Mouse (Mus musculus) urinary bladder, adult 18-20 months (tissue): ENCODE results near the gene Olfr935.

Experiments
- DNase-seq, 2 experiments: peaks; one replicate each; pipeline ENCODE4 v3.0.0; 2022; ENCODE audit warnings: low spot score in 2 of 2, mixed read lengths in 2 of 2

The Olfr935 gene

DNA sequence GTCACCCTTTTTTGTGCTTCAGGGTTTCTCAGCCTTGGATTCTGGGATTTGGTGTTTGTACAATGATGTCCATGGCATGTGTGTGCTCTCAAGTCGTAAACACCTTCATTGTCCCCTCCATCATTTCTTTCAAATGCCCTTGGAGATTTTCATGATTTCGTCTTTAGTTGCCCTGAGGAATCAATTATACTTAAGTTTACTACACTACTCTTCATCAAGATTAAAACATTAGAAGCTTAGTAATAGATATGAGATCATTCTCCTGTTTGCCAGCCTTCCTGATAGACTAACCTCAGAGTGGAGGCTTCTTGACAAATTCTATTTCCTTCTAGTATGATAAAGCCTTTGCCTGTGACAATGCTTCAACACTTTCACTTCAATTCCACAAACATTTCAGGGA, at the start of gene Olfr935:
Gene Olfr935 (minus strand): TSS at position 101 of the 400 bp plus-strand sequence.
- DNase-seq = no peak

DNA sequence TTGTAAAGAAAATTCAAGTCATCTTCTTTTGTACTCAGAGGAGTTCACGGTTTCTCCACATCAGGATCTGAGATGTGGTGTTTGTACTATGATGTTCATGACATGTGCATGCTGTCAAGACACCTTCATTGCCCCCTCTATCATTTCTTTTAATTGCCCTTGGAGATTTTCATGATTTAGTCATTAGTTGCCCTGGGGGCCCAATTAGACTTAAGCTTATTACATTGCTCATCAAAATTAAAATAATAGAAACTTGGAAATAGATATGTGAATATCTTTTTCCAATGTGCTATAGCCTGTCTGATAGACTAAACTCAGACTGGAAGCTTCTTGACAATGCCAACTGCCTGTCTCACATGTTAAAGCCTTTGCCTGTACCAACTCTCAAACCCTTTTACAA, 23.8 kb upstream of the Olfr935 start, which contains the start of gene Olfr146:
Gene Olfr146 (minus strand): TSS at position 101 of the 400 bp plus-strand sequence.
- no peak for DNase-seq

- DNase-seq = no peak
Observed at GRCm38 (mm10) chr9:38988215-38988614, 11.3 kb downstream of the Olfr935 start, which contains the start of gene Olfr934. Olfr934 (minus strand) TSS chr9:38988315.

DNA sequence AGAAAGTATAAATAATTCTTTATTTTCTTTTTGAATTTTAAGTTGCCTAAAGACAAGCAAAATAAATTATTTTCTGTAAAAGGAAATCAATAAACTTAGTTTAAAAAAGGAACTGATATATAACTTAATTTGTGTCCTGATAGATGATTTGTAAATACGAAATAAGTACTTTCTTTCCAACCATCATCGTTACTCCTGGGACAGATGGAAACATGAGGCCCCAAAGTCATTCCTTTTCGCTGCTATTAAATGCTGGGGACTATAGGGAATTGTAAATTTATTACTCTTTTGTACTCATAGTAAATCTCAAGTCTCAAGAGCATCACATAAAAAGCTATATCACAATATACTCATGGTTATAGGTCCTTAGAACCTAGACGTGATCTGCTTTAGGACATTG, 27.5 kb downstream of the Olfr935 start, which contains the start of gene Olfr933:
Gene Olfr933 (plus strand): TSS at position 301 of the 400 bp plus-strand sequence.
- DNase-seq = no peak

- no peak for DNase-seq
Observed at GRCm38 (mm10) chr9:38954124-38954416, 45.4 kb downstream of the Olfr935 start.

DNA sequence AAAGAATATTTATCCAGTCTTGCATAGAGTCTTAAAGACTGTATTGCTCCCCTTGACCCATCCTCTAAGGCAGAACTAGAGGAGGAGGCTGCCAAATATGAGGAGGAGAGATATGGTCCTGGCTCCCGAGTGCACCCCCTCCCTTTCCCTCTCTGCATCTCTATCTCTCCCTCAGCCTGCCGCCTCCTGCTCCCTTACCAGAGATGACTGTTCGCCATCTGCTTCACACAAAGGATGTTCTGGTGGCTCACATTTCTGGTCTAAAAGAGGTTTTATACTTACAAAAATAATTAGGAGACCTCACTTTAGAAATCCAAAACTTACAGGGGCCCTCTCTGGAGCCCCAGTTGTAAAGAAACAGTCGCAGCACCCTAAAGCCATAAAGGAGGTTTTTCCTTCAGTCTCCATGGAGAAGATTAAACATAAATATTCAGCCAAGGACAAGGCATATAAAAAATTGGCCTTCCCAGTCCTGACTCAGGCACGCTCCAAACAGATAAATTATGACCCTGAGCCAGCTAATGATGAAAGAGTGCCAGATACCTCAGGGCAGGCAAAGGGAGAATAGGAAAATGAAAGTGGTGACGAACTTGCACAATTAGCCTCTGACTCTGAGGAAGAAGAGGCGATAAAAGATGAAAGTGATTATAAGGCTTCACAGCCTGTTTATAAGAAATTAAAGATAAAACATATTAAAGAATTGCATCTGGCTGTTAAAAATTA, 45.9 kb downstream of the Olfr935 start:
- no peak for DNase-seq
